ENCODE assay signal across 7 mouse cellular contexts in genomic region chr7:30219293-30220007, GRCm38 (mm10). TPM values are rescaled to one million over a fixed set of nuclear protein-coding genes. Genes with fewer than 3 reads are reported as not detected.
DNase-seq lines count a peak whose midpoint lies in the region; ATAC-seq lines count a peak whose summit lies in the region.

No protein-coding gene starts in this region.

- 5% methylated on average over 16 of the region's 16 CpGs for WGBS in embryonic facial prominence, embryonic 11.5 days
- WGBS in stomach, embryonic 15.5 days, result 3% methylated on average over 16 of the region's 16 CpGs

- peak overlapping the region; percentile 41; the same call in 1 of the 2 replicates for H3K27ac ChIP-seq in embryonic facial prominence, embryonic 11.5 days (replicated peaks; ENCODE audit: low read depth, low read length)
- peak overlapping the region; percentile 31; the same call in 1 of the 2 replicates for H3K27ac ChIP-seq in stomach, embryonic 15.5 days

- H3K36me3 ChIP-seq in embryonic facial prominence, embryonic 11.5 days (replicated peaks; ENCODE audit: control insufficient read depth, insufficient read depth, low read depth, low read length), result peaks cover 4% of the 10 kb centered on the region
- H3K36me3 ChIP-seq in megakaryocyte, embryonic 14.5 days (replicated peaks; ENCODE audit: low read length), result peaks cover 23% of the 10 kb centered on the region
- peaks cover 9% of the 10 kb centered on the region for H3K36me3 ChIP-seq in stomach, embryonic 15.5 days

- no peaks in the 10 kb centered on the region for H3K27me3 ChIP-seq in embryonic facial prominence, embryonic 11.5 days (ENCODE audit: control insufficient read depth, insufficient read depth, low read length)
- no peaks in the 10 kb centered on the region for H3K27me3 ChIP-seq in megakaryocyte, embryonic 14.5 days (replicated peaks)
- no peaks in the 10 kb centered on the region for H3K27me3 ChIP-seq in stomach, embryonic 15.5 days (replicated peaks)

- intact Hi-C loops in heart, postnatal 36 days (cut with DNase I), result loop anchor here (5.0 kb wide), 1 partner anchor 37 kb away; the partner anchor contains the start of gene Cox7a1

- H3K9ac ChIP-seq in embryonic facial prominence, embryonic 11.5 days (replicated peaks; ENCODE audit: low read length), result peak overlapping the region; percentile 64
- H3K9ac ChIP-seq in stomach, embryonic 15.5 days, result peak overlapping the region; percentile 29

- ATAC-seq in embryonic facial prominence, embryonic 11.5 days (replicated peaks; ENCODE audit: insufficient number of reproducible peaks, low FRiP score, low TSS enrichment, low read depth), result 0 out of 2 replicates have a peak, but pooled peaks have one; percentile 24
- peak; percentile 53; the same call in 1 of the 2 replicates for ATAC-seq in stomach, embryonic 15.5 days (ENCODE audit: insufficient read depth, low FRiP score, low read depth)

- DNase-seq in A20 (ENCODE audit: low read depth, low spot score), result peak; percentile 57
- peak; percentile 65 for DNase-seq in CD4-positive, CD25-positive, alpha-beta regulatory T cell, adult 2 months (ENCODE audit: low read depth, low spot score)
- peak; percentile 81 for DNase-seq in embryonic facial prominence, embryonic 11.5 days (ENCODE audit: low spot score)
- peak; percentile 47 to 67 for DNase-seq in heart, postnatal 36 days
- peak; percentile 84 to 88 for DNase-seq in kidney, postnatal 4 days

- H3K4me3 ChIP-seq in embryonic facial prominence, embryonic 11.5 days (ENCODE audit: low read depth, low read length), result peak overlapping the region; percentile 46
- peak overlapping the region; percentile 90 for H3K4me3 ChIP-seq in megakaryocyte, embryonic 14.5 days (replicated peaks)
- H3K4me3 ChIP-seq in stomach, embryonic 15.5 days (replicated peaks), result peak overlapping the region; percentile 46

- H3K4me2 ChIP-seq in embryonic facial prominence, embryonic 11.5 days (ENCODE audit: low read depth, low read length), result peak overlapping the region; percentile 80
- peak overlapping the region; percentile 91 for H3K4me2 ChIP-seq in stomach, embryonic 15.5 days

- no peaks in the 10 kb centered on the region for H3K9me3 ChIP-seq in embryonic facial prominence, embryonic 11.5 days (replicated peaks; ENCODE audit: control insufficient read depth, low read length)
- peaks cover 17% of the 10 kb centered on the region for H3K9me3 ChIP-seq in megakaryocyte, embryonic 14.5 days
- H3K9me3 ChIP-seq in stomach, embryonic 15.5 days, result no peaks in the 10 kb centered on the region

- H3K4me1 ChIP-seq in embryonic facial prominence, embryonic 11.5 days (ENCODE audit: control insufficient read depth, insufficient read depth, low read length), result 0 out of 2 replicates have a peak, but pooled peaks cover 2% of the 10 kb centered on the region
- peaks cover 27% of the 10 kb centered on the region for H3K4me1 ChIP-seq in megakaryocyte, embryonic 14.5 days
- H3K4me1 ChIP-seq in stomach, embryonic 15.5 days, result peaks cover 9% of the 10 kb centered on the region; the same call in 1 of the 2 replicates

RNA-seq across cellular contexts. Expression of gene Polr2i, which starts 12.3 kb away (rescaled TPM):
- polyA plus RNA-seq in embryonic facial prominence, embryonic 11.5 days (2014; fragmentation: Nextera tagmentation; extraction: Ambion mirVana), result 166 and 177 TPM in 2 replicates
- total RNA-seq in heart, postnatal 36 days (2021), result 10 to 100 TPM; 52.3 to 59.5 TPM
- 13.7 and 67.3 TPM in 2 replicates for polyA plus RNA-seq in megakaryocyte, embryonic 14.5 days (2012; ENCODE audit: insufficient read depth, low replicate concordance)
- 129 and 139 TPM in 2 replicates for polyA plus RNA-seq in stomach, embryonic 15.5 days (2015; fragmentation: Nextera tagmentation; extraction: Ambion mirVana)

RNA-seq across cellular contexts. Expression of gene Tbcb, which starts 12.6 kb away (rescaled TPM):
- 245 and 256 TPM in 2 replicates for polyA plus RNA-seq in embryonic facial prominence, embryonic 11.5 days (2014; fragmentation: Nextera tagmentation; extraction: Ambion mirVana)
- total RNA-seq in heart, postnatal 36 days (2021), result 10 to 100 TPM; 58.8 to 61.7 TPM
- polyA plus RNA-seq in megakaryocyte, embryonic 14.5 days (2012; ENCODE audit: insufficient read depth, low replicate concordance), result 21.7 and 73.2 TPM in 2 replicates
- 138 and 158 TPM in 2 replicates for polyA plus RNA-seq in stomach, embryonic 15.5 days (2015; fragmentation: Nextera tagmentation; extraction: Ambion mirVana)

RNA-seq across cellular contexts. Expression of gene Ovol3, which starts 16.1 kb away (rescaled TPM):
- polyA plus RNA-seq in embryonic facial prominence, embryonic 11.5 days (2014; fragmentation: Nextera tagmentation; extraction: Ambion mirVana), result not detected in 2 replicates
- not detected for total RNA-seq in heart, postnatal 36 days (2021)
- polyA plus RNA-seq in megakaryocyte, embryonic 14.5 days (2012; ENCODE audit: insufficient read depth, low replicate concordance), result not detected in 2 replicates
- polyA plus RNA-seq in stomach, embryonic 15.5 days (2015; fragmentation: Nextera tagmentation; extraction: Ambion mirVana), result not detected in 2 replicates

RNA-seq across cellular contexts. Expression of gene Capns1, which starts 20.8 kb away (rescaled TPM):
- 56.8 and 56.9 TPM in 2 replicates for polyA plus RNA-seq in embryonic facial prominence, embryonic 11.5 days (2014; fragmentation: Nextera tagmentation; extraction: Ambion mirVana)
- 100 to 1,000 TPM; 289 to 298 TPM for total RNA-seq in heart, postnatal 36 days (2021)
- 122 and 208 TPM in 2 replicates for polyA plus RNA-seq in megakaryocyte, embryonic 14.5 days (2012; ENCODE audit: insufficient read depth, low replicate concordance)
- 106 and 111 TPM in 2 replicates for polyA plus RNA-seq in stomach, embryonic 15.5 days (2015; fragmentation: Nextera tagmentation; extraction: Ambion mirVana)

RNA-seq across cellular contexts. Expression of gene Cox7a1, which starts 35.5 kb away (rescaled TPM):
- polyA plus RNA-seq in embryonic facial prominence, embryonic 11.5 days (2014; fragmentation: Nextera tagmentation; extraction: Ambion mirVana), result 2.4 and 3.0 TPM in 2 replicates
- total RNA-seq in heart, postnatal 36 days (2021), result 1,000 to 10,000 TPM; 2,810 to 3,153 TPM
- polyA plus RNA-seq in megakaryocyte, embryonic 14.5 days (2012; ENCODE audit: insufficient read depth, low replicate concordance), result 2.4 TPM in 1 of 2 replicates, not detected in the other
- polyA plus RNA-seq in stomach, embryonic 15.5 days (2015; fragmentation: Nextera tagmentation; extraction: Ambion mirVana), result 13.8 and 22.0 TPM in 2 replicates

Comparison
In these comparisons a context has a peak if more than half of its experiments do, and no peak if none do; other contexts are left out.
1. Peak in every context shown above with its lines: DNase-seq, ATAC-seq, H3K4me3 ChIP-seq and H3K27ac ChIP-seq.